Mouse (Mus musculus): ENCODE results near the gene Fbxl14.

DNA sequence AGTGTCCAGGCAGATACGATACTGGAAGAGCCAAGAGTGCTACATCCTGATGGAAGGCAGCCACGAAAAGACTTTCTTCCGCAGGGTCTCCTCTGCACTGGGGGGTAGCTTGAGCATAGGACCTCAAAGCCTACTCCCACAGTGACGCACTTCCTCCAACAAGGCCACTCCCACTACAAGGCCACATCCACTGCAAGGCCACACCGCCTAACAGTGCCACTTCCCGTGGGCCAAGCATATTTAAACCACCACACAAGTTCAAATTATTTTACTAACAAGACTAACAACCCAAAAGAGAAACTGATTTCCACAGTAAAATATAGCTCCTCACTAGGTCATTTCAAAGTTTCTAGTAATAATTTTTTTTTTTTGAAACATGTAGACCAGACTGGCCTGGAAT lies 28.8 kb downstream of the Fbxl14 start:
- no peak for TF ChIP-seq SIN3A (IDR thresholded peaks at IDR 0.05; ENCODE audit: low read length)
- no peak for TF ChIP-seq POLR2AphosphoS5 (IDR thresholded peaks at IDR 0.05; ENCODE audit: borderline replicate concordance, low read depth, low read length)
- TF ChIP-seq ZNF384 (IDR thresholded peaks at IDR 0.05; ENCODE audit: low read depth, low read length), result no peak
- TF ChIP-seq ETS1 (IDR thresholded peaks at IDR 0.05; ENCODE audit: low read depth, low read length), result no peak
- no peak for TF ChIP-seq RCOR1 (IDR thresholded peaks at IDR 0.05; ENCODE audit: low read depth, low read length)
- no peak for TF ChIP-seq GATA1 (IDR thresholded peaks at IDR 0.05; ENCODE audit: low read depth, low read length)
- TF ChIP-seq RAD21 (IDR thresholded peaks at IDR 0.05; ENCODE audit: low read depth, low read length), result no peak

All from MEL (cell line).